Mouse (Mus musculus): ENCODE measurements at regions not wholly inside any gene's neighbourhood (a gene's known extent, or its start where the extent isn't known, plus 50 kb on each side); places are given as distances from the start of the nearest gene placed in this dataset.

- no peak for DNase-seq (ENCODE audit: low read depth in 2 of 2, low spot score in 2 of 2)
These were observed 1515.3 kb downstream of the Slc22a22 start for GRCm38 (mm10) chr15:55962093-55962492.
